Mouse (Mus musculus) lung, adult 2 months (tissue): ENCODE data around the gene Camk2g.

Experiments used
- CTCF ChIP-seq: fragments of 200-500 bp; IDR thresholded peaks from 2 replicates; pipeline ENCODE4 v1.5.1; 2011; ENCODE audit warnings: mild to moderate bottlenecking, low read length, control low read depth; ENCODE audit not compliant: insufficient read depth
- POLR2A ChIP-seq: fragments of 200-500 bp; IDR thresholded peaks from 2 replicates; pipeline ENCODE4 v1.6.1; 2011; ENCODE audit warnings: low read depth, mild to moderate bottlenecking, control low read depth, low read length, borderline replicate concordance; ENCODE audit errors: extremely low read depth

GRCm38 (mm10) chr14:20700362-20700761, 93.5 kb downstream of the Camk2g start:
- TF ChIP-seq CTCF (no peak), POLR2A (no peak)
